Mouse (Mus musculus): ENCODE data around the gene Fmnl1. TPM values are rescaled to one million over a fixed set of nuclear protein-coding genes. Genes with fewer than 3 reads are reported as not detected.
A peak's percentile ranks its signal among the peaks of the same experiment; 100 is the strongest.

Fmnl1 gene
- 56.9 and 59.8 TPM in 2 replicates for polyA plus RNA-seq (2015; fragmentation: Nextera tagmentation; extraction: Ambion mirVana)

GRCm38 (mm10) chr11:103170494-103171285 lies at the start of gene Fmnl1:
Fmnl1 (plus strand) TSS chr11:103171107.
- peak; percentile 84 for DNase-seq (ENCODE audit: low spot score)

- DNase-seq (ENCODE audit: low spot score): peak; percentile 45
These were observed 39.0 kb upstream of the Fmnl1 start, which contains the start of gene Hexim2 for GRCm38 (mm10) chr11:103131701-103132575. Hexim2 (plus strand) TSS chr11:103132429.

- DNase-seq (ENCODE audit: low spot score): peak; percentile 100
These were observed 38.1 kb upstream of the Fmnl1 start for GRCm38 (mm10) chr11:103132576-103133455.

GRCm38 (mm10) chr11:103133456-103134185 lies 37.3 kb upstream of the Fmnl1 start:
- peak; percentile 14 for DNase-seq (ENCODE audit: low spot score)

- no peak for DNase-seq (ENCODE audit: low spot score)
These were observed 36.7 kb upstream of the Fmnl1 start for GRCm38 (mm10) chr11:103134221-103134620.

- DNase-seq (ENCODE audit: low spot score): no peak
These were observed 34.8 kb upstream of the Fmnl1 start for GRCm38 (mm10) chr11:103136039-103136577.

- DNase-seq (ENCODE audit: low spot score): no peak
These were observed 30.8 kb upstream of the Fmnl1 start for GRCm38 (mm10) chr11:103139951-103140762.

GRCm38 (mm10) chr11:103140763-103141100 lies 30.2 kb upstream of the Fmnl1 start:
- no peak for DNase-seq (ENCODE audit: low spot score)

GRCm38 (mm10) chr11:103141101-103141943 lies 29.6 kb upstream of the Fmnl1 start:
- no peak for DNase-seq (ENCODE audit: low spot score)

GRCm38 (mm10) chr11:103141944-103142255 lies 29.0 kb upstream of the Fmnl1 start:
- DNase-seq (ENCODE audit: low spot score): no peak

- DNase-seq (ENCODE audit: low spot score): peak; percentile 84
These were observed 28.3 kb upstream of the Fmnl1 start for GRCm38 (mm10) chr11:103142441-103143182.

GRCm38 (mm10) chr11:103144309-103145285 lies 26.3 kb upstream of the Fmnl1 start:
- DNase-seq (ENCODE audit: low spot score): no peak

GRCm38 (mm10) chr11:103146386-103146785 lies 24.5 kb upstream of the Fmnl1 start:
- no peak for DNase-seq (ENCODE audit: low spot score)

- no peak for DNase-seq (ENCODE audit: low spot score)
These were observed 23.1 kb upstream of the Fmnl1 start for GRCm38 (mm10) chr11:103147766-103148165.

- DNase-seq (ENCODE audit: low spot score): no peak
These were observed 21.1 kb upstream of the Fmnl1 start for GRCm38 (mm10) chr11:103149771-103150170.

- peak; percentile 92 for DNase-seq (ENCODE audit: low spot score)
These were observed 12.1 kb upstream of the Fmnl1 start for GRCm38 (mm10) chr11:103158621-103159478.

Data from thymus, postnatal 0 days (tissue).